Mouse (Mus musculus) G1E (cell line): Measurements from ENCODE around the gene Slc23a2.

Experiments
- CTCF ChIP-seq: IDR thresholded peaks from 2 replicates; pipeline ENCODE4 v1.5.1; 2012; ENCODE audit warnings: low read depth, low read length, inconsistent platforms, mixed read lengths
- GATA2 ChIP-seq: IDR thresholded peaks from 2 replicates; pipeline ENCODE4 v1.6.1; 2012; ENCODE audit warnings: low read depth, low read length, inconsistent platforms, borderline replicate concordance

DNA sequence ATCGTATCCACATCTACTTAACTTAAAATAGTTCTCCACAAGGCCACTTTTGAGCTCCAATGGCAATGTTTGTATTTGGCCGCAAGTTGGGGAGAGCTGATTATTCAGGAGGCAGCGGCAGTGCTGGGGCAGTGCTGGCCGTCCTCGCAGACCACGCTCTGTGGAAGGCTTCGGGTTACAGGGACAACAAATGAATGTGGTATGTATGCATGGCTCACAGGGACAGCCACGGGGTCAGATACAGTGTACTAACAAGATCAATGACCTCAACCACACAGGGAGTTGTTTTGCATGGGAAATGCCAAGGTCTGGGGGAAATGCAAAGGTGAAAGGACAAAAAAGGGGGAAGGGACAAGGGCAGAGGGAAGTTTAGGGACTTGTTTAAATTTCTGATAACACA lies 41.6 kb downstream of the Slc23a2 start:
- no peak for TF ChIP-seq CTCF
- TF ChIP-seq GATA2 = no peak
